Mouse (Mus musculus) monocyte, adult 5-6 weeks (primary cell): Measurements from ENCODE around the gene Krt72. TPM values are rescaled to one million over a fixed set of nuclear protein-coding genes. Genes with fewer than 3 reads are reported as not detected.

Experiments
- total RNA-seq: library from RNA; stranded (forward); fragments of 200-1000, 200-491, 200-594 nt; gene quantifications from 3 replicates; pipeline ENCODE4 v1.2.3, GENCODE M21; 2017

The Krt72 gene
- total RNA-seq, 1 experiment from 2014 or later: not detected

Other genes with a start within 250 kb of the Krt72 start
- not detected in 3 replicates for gene Krt82, start 235.8 kb downstream of the Krt72 start, total RNA-seq
- not detected in 3 replicates for gene Krt90, start 223.5 kb downstream of the Krt72 start, total RNA-seq
- not detected in 3 replicates for gene Krt75, start 212.6 kb downstream of the Krt72 start, total RNA-seq
- not detected in 3 replicates for gene Gm5414, start 158.3 kb downstream of the Krt72 start, total RNA-seq
- not detected in 3 replicates for gene Gm5478, start 139.1 kb downstream of the Krt72 start, total RNA-seq
- not detected in 3 replicates for gene Krt6b, start 106.2 kb downstream of the Krt72 start, total RNA-seq
- gene Krt6a, start 92.2 kb downstream of the Krt72 start, total RNA-seq: not detected in 3 replicates
- not detected in 3 replicates for gene Krt5, start 73.6 kb downstream of the Krt72 start, total RNA-seq
- gene Krt71, start 43.4 kb downstream of the Krt72 start, total RNA-seq: not detected in 3 replicates
- gene Krt73, start 15.9 kb upstream of the Krt72 start, total RNA-seq: not detected in 3 replicates
- gene Krt2, start 31.7 kb upstream of the Krt72 start, total RNA-seq: not detected in 3 replicates
- gene Krt1, start 64.3 kb upstream of the Krt72 start, total RNA-seq: not detected in 3 replicates
- not detected in 3 replicates for gene Krt77, start 83.2 kb upstream of the Krt72 start, total RNA-seq
- not detected in 3 replicates for gene Krt76, start 106.5 kb upstream of the Krt72 start, total RNA-seq
- not detected in 3 replicates for gene Krt4, start 138.3 kb upstream of the Krt72 start, total RNA-seq
- not detected in 3 replicates for gene Krt79, start 153.9 kb upstream of the Krt72 start, total RNA-seq
- gene Krt78, start 167.8 kb upstream of the Krt72 start, total RNA-seq: not detected in 3 replicates
- gene Krt8, start 218.0 kb upstream of the Krt72 start, total RNA-seq: 0.19 to 0.68 TPM in 2 of 3 replicates, not detected in the other
- gene Krt18, start 241.7 kb upstream of the Krt72 start, total RNA-seq: 1.1 to 4.4 TPM (median 3.5 TPM) in 3 replicates